Mouse (Mus musculus): ENCODE data around the gene Gm6882. TPM values are rescaled to one million over a fixed set of nuclear protein-coding genes. Genes with fewer than 3 reads are reported as not detected.

Gene Gm6882
- not detected for total RNA-seq (2023)

DNA sequence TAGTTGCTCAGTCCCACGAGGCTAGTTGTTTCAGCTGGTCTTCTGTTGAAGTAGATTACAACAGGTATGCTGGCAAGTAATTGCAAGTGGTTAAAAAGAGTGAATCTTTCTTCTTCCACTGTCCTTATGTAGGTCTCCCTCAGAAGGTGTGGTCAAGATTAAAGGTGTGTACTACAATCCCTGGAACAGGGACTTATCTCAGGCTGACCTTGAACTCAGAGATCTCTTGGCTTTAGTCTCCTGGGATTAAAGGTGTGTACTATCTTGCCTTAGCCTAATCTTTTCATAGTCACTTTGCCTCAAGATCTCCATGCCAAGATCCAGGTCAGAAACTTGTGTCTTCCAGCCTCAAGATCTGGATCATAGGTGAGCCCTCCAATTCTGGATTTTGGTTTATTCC, at the start of gene Gm6882:
Gm6882 (minus strand) TSS at position 101 of the 400 bp plus-strand sequence.

Other genes with a start within 250 kb of the Gm6882 start
- gene Gm5157, start 242.3 kb downstream of the Gm6882 start, total RNA-seq (2023), result not detected
- gene Vmn1r124, start 172.1 kb downstream of the Gm6882 start, total RNA-seq (2023), result not detected
- gene Vmn1r125, start 160.6 kb downstream of the Gm6882 start, total RNA-seq (2023), result not detected
- not detected for gene Vmn1r126, start 131.3 kb downstream of the Gm6882 start, total RNA-seq (2023)
- gene Vmn1r127, start 112.9 kb downstream of the Gm6882 start, total RNA-seq (2023), result not detected
- not detected for gene Vmn1r128, start 83.4 kb downstream of the Gm6882 start, total RNA-seq (2023)
- gene Vmn1r129, start 71.5 kb downstream of the Gm6882 start, total RNA-seq (2023), result not detected
- gene Vmn1r130, start 79.0 kb upstream of the Gm6882 start, total RNA-seq (2023), result not detected
- not detected for gene Vmn1r131, start 113.3 kb upstream of the Gm6882 start, total RNA-seq (2023)
- not detected for gene Vmn1r132, start 181.3 kb upstream of the Gm6882 start, total RNA-seq (2023)